Mouse (Mus musculus) frontal cortex, postnatal 10 days (tissue): ENCODE results near the gene Ktn1.

ENCODE experiments used
- DNase-seq, 2 experiments: peaks; one replicate each; pipeline ENCODE4 v3.0.0; 2022; ENCODE audit warnings: low spot score in 2 of 2, mixed read lengths in 1 of 2

The Ktn1 gene

GRCm38 (mm10) chr14:47664470-47664864 lies 16.2 kb downstream of the Ktn1 start:
- DNase-seq, result no peak

- DNase-seq, result no peak
Observed at GRCm38 (mm10) chr14:47665061-47665778, 17.0 kb downstream of the Ktn1 start.

- DNase-seq, result no peak
Observed at GRCm38 (mm10) chr14:47668096-47668495, 19.8 kb downstream of the Ktn1 start.

- no peak for DNase-seq
Observed at GRCm38 (mm10) chr14:47682886-47683285, 34.6 kb downstream of the Ktn1 start.

- DNase-seq, result no peak
Observed at GRCm38 (mm10) chr14:47684579-47684978, 36.3 kb downstream of the Ktn1 start.

- DNase-seq, result no peak
Observed at GRCm38 (mm10) chr14:47699126-47699525, 50.9 kb downstream of the Ktn1 start.

- DNase-seq, result no peak
Observed at GRCm38 (mm10) chr14:47709546-47709945, 61.3 kb downstream of the Ktn1 start.

GRCm38 (mm10) chr14:47715771-47716170 lies 67.5 kb downstream of the Ktn1 start:
- no peak for DNase-seq

GRCm38 (mm10) chr14:47717916-47718606 lies 69.8 kb downstream of the Ktn1 start:
- no peak for DNase-seq

- no peak for DNase-seq
Observed at GRCm38 (mm10) chr14:47720023-47720422, 71.8 kb downstream of the Ktn1 start.

GRCm38 (mm10) chr14:47723035-47723434 lies 74.8 kb downstream of the Ktn1 start:
- DNase-seq, result no peak

GRCm38 (mm10) chr14:47728594-47728993 lies 80.3 kb downstream of the Ktn1 start:
- DNase-seq, result no peak

GRCm38 (mm10) chr14:47735354-47735753 lies 87.1 kb downstream of the Ktn1 start:
- no peak for DNase-seq

GRCm38 (mm10) chr14:47736471-47736870 lies 88.2 kb downstream of the Ktn1 start:
- no peak for DNase-seq

GRCm38 (mm10) chr14:47740316-47740996 lies 92.2 kb downstream of the Ktn1 start:
- DNase-seq, result no peak

GRCm38 (mm10) chr14:47741046-47741445 lies 92.8 kb downstream of the Ktn1 start:
- no peak for DNase-seq

GRCm38 (mm10) chr14:47742674-47743073 lies 94.4 kb downstream of the Ktn1 start:
- DNase-seq, result no peak

- no peak for DNase-seq
Observed at GRCm38 (mm10) chr14:47745086-47745485, 96.8 kb downstream of the Ktn1 start.

GRCm38 (mm10) chr14:47747536-47747935 lies 99.3 kb downstream of the Ktn1 start:
- no peak for DNase-seq

GRCm38 (mm10) chr14:47748714-47749113 lies 100.5 kb downstream of the Ktn1 start:
- DNase-seq, result no peak

GRCm38 (mm10) chr14:47751422-47752205 lies 103.4 kb downstream of the Ktn1 start:
- DNase-seq, result peak; percentile 40 to 55

GRCm38 (mm10) chr14:47753561-47753960 lies 105.3 kb downstream of the Ktn1 start:
- DNase-seq, result no peak
